Mouse (Mus musculus): ENCODE data around the gene Cetn3. TPM values are rescaled to one million over a fixed set of nuclear protein-coding genes. Genes with fewer than 3 reads are reported as not detected.

Gene Cetn3
- total and polyA plus RNA-seq, 2 experiments from 2014 or later = 58.3 to 326 TPM

DNA sequence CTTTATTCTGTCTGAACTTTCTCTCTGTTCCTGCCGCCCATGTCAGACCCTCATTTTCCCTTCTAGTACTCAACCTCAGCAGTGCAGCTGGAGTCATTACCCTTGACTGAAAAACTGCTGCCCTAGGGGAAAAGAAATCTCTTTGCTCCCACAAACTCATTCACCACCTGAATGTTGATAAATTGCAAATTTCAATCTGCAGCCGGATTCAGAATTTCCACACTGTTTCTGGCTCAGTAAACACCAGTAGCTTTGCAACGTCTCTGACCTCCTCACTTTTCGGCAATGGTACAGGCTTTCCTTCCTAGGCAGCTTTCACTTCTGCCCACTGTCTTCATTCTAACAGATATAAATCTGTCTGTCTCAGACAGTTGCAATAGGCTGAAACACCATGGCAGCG is 57.8 kb downstream of the Cetn3 start:
- no peak for TF ChIP-seq CTCF (IDR thresholded peaks at IDR 0.05)
- ATAC-seq (ENCODE audit: low FRiP score) = no peak
- Histone ChIP-seq H3K4me1 (ENCODE audit: insufficient read depth, low read length) (no peaks in the 10 kb centered on the region), H3K27ac (ENCODE audit: low read depth, low read length) (no peak overlapping the region), H3K36me3 (ENCODE audit: insufficient read depth, low read length) (no peaks in the 10 kb centered on the region), H3K4me2 (ENCODE audit: low read depth, low read length, poor library complexity, severe bottlenecking) (no peak overlapping the region), H3K4me3 (ENCODE audit: low read depth, low read length) (no peak overlapping the region), H3K9ac (replicated peaks; ENCODE audit: low read length, poor library complexity, severe bottlenecking) (no peak overlapping the region), H3K27me3 (ENCODE audit: insufficient read depth, low read length) (no peaks in the 10 kb centered on the region), H3K9me3 (ENCODE audit: low read length) (no peaks in the 10 kb centered on the region)
- WGBS = 70% methylated on average over 5 of the region's 5 CpGs
- DNase-seq (ENCODE audit: low spot score) = no peak

DNA sequence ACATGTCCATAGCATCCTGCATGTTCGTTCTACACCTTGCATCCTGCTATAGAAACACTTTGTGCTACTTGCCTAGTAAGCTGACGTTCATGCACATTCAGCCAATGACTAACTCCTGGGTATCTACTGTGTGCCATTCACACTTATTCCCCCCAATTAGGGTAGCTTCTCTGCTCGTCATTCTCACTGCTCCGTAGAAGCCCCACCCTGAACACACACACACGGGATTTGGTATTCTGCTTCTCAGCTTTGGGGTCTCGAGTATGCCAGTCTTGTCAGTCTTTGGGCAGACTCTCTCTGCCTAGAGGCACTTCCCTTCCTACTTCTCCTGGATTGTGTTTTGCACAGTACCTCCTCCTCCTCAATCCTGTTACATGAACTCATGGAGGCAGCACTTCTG is 59.4 kb downstream of the Cetn3 start:
- TF ChIP-seq CTCF (IDR thresholded peaks at IDR 0.05) = no peak
- no peak overlapping the region for H3K4me3 ChIP-seq (ENCODE audit: low read depth, low read length)
- H3K4me1 ChIP-seq (ENCODE audit: insufficient read depth, low read length) = no peaks in the 10 kb centered on the region
- H3K27me3 ChIP-seq (ENCODE audit: insufficient read depth, low read length) = no peaks in the 10 kb centered on the region
- H3K27ac ChIP-seq (ENCODE audit: low read depth, low read length) = no peak overlapping the region
- WGBS = 72% methylated on average over 6 of the region's 6 CpGs
- no peaks in the 10 kb centered on the region for H3K36me3 ChIP-seq (ENCODE audit: insufficient read depth, low read length)
- ATAC-seq (ENCODE audit: low FRiP score) (no peak), DNase-seq (ENCODE audit: low spot score) (no peak)
- no peaks in the 10 kb centered on the region for H3K9me3 ChIP-seq (ENCODE audit: low read length)
- H3K9ac ChIP-seq (replicated peaks; ENCODE audit: low read length, poor library complexity, severe bottlenecking) = no peak overlapping the region
- no peak overlapping the region for H3K4me2 ChIP-seq (ENCODE audit: low read depth, low read length, poor library complexity, severe bottlenecking)

Other genes starting within 250 kb of the Cetn3 start
- gene Adgrv1, start 149.9 kb upstream of the Cetn3 start, total RNA-seq (2014; rRNA removed) = 6.8 and 13.2 TPM in 2 replicates
- gene Adgrv1, start 149.9 kb upstream of the Cetn3 start, polyA plus RNA-seq (2015; fragmentation: Nextera tagmentation; extraction: Ambion mirVana) = 2.7 and 3.9 TPM in 2 replicates
- gene Lysmd3, start 125.4 kb upstream of the Cetn3 start, total RNA-seq (2014; rRNA removed) = 15.6 and 27.1 TPM in 2 replicates
- gene Lysmd3, start 125.4 kb upstream of the Cetn3 start, polyA plus RNA-seq (2015; fragmentation: Nextera tagmentation; extraction: Ambion mirVana) = 11.2 and 13.7 TPM in 2 replicates
- gene Polr3g, start 72.1 kb upstream of the Cetn3 start, total RNA-seq (2014; rRNA removed) = 3.0 and 9.6 TPM in 2 replicates
- 3.2 and 3.9 TPM in 2 replicates for gene Polr3g, start 72.1 kb upstream of the Cetn3 start, polyA plus RNA-seq (2015; fragmentation: Nextera tagmentation; extraction: Ambion mirVana)
- gene Mblac2, start 71.7 kb upstream of the Cetn3 start, total RNA-seq (2014; rRNA removed) = 35.1 and 36.0 TPM in 2 replicates
- 63.9 and 67.0 TPM in 2 replicates for gene Mblac2, start 71.7 kb upstream of the Cetn3 start, polyA plus RNA-seq (2015; fragmentation: Nextera tagmentation; extraction: Ambion mirVana)

Measured in midbrain, postnatal 0 days (tissue).